Mouse (Mus musculus) liver, embryonic 15.5 days (tissue): ENCODE data around the gene Dio1. TPM values are rescaled to one million over a fixed set of nuclear protein-coding genes. Genes with fewer than 3 reads are reported as not detected.

Experiments
- ATAC-seq: fragments of 200-750 bp; cut with Nextera tagmentation; 2 replicates; pipeline ENCODE4 v1.8.0; 2017; ENCODE audit warnings: moderate number of reproducible peaks, mild to moderate bottlenecking, moderate library complexity; ENCODE audit not compliant: insufficient read depth
- H3K27ac ChIP-seq: fragments of 300-500 bp; sonication (generic); replicated peaks from 2 replicates; pipeline ENCODE4 v1.5.1; 2015; ENCODE audit warnings: mild to moderate bottlenecking, inconsistent platforms
- H3K27me3 ChIP-seq: fragments of 300-500 bp; sonication (generic); 2 replicates; pipeline ENCODE4 v1.6.1; 2015; ENCODE audit warnings: mild to moderate bottlenecking, inconsistent platforms
- H3K36me3 ChIP-seq: fragments of 300-500 bp; sonication (generic); replicated peaks from 2 replicates; pipeline ENCODE4 v1.6.1; 2015; ENCODE audit warnings: moderate library complexity, mild to moderate bottlenecking, inconsistent platforms
- H3K4me1 ChIP-seq: fragments of 300-500 bp; sonication (generic); replicated peaks from 2 replicates; pipeline ENCODE4 v1.6.1; 2015; ENCODE audit warnings: inconsistent platforms
- H3K4me2 ChIP-seq: fragments of 300-500 bp; sonication (generic); 2 replicates; pipeline ENCODE4 v1.6.1; 2015; ENCODE audit warnings: moderate library complexity, mild to moderate bottlenecking, inconsistent platforms
- H3K4me3 ChIP-seq: fragments of 300-500 bp; sonication (generic); replicated peaks from 2 replicates; pipeline ENCODE4 v1.5.1; 2015; ENCODE audit warnings: mild to moderate bottlenecking, inconsistent platforms
- H3K9ac ChIP-seq: fragments of 300-500 bp; sonication (generic); 2 replicates; pipeline ENCODE4 v1.6.1; 2015; ENCODE audit warnings: moderate library complexity, mild to moderate bottlenecking, inconsistent platforms
- H3K9me3 ChIP-seq: fragments of 300-500 bp; sonication (generic); replicated peaks from 2 replicates; pipeline ENCODE4 v1.6.1; 2016; ENCODE audit warnings: inconsistent platforms
- WGBS: fragments of 180-500 bp; shearing (Covaris S2); methylation state at CpG from one replicate; pipeline ENCODE4 v1.1.7; 2015; ENCODE audit warnings: mixed read lengths; ENCODE audit not compliant: insufficient replicate concordance; 5-methylcytosine and 5-hydroxymethylcytosine counted together
- polyA plus RNA-seq: library from polyadenylated mRNA; unstranded; fragments of >200 nt; fragmentation: Nextera tagmentation; extraction: Ambion mirVana; gene quantifications from 2 replicates; pipeline ENCODE4 v1.2.1, GENCODE M21; 2015

The Dio1 gene
- polyA plus RNA-seq, 1 experiment from 2014 or later: not detected

GRCm38 (mm10) chr4:107336356-107336755 lies 29.4 kb upstream of the Dio1 start:
- no peak overlapping the region for H3K4me2 ChIP-seq
- H3K36me3 ChIP-seq: 0 out of 2 replicates have a peak, but pooled peaks cover 3% of the 10 kb centered on the region
- ATAC-seq: no peak
- H3K27ac ChIP-seq: no peak overlapping the region
- no peaks in the 10 kb centered on the region for H3K9me3 ChIP-seq
- H3K4me1 ChIP-seq: no peaks in the 10 kb centered on the region
- no peak overlapping the region for H3K9ac ChIP-seq
- no peak overlapping the region for H3K4me3 ChIP-seq
- H3K27me3 ChIP-seq: no peaks in the 10 kb centered on the region
- 64% methylated on average over 8 of the region's 8 CpGs for WGBS

DNA sequence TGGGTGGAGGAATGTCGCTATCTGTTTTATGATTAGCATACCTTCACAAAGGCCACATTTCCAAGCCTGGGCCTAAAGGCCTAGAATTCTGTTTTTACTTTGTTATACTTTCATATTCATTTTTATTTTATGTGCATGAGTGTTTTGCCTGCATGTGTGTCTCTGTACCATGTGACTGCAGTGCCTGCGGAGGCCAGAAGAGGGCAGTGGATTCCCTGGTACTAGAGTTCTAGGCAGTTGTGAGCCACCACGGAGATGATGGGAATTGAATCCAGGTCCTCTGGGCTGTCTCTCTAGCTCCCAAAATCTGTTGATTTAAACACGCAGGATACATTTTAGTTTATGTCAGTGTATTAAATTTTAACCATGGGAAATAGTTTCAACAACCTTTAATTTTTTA lies 26.5 kb upstream of the Dio1 start:
- no peak for ATAC-seq
- H3K9ac ChIP-seq: no peak overlapping the region
- WGBS: 82% methylated on average over 4 of the region's 4 CpGs
- no peak overlapping the region for H3K4me2 ChIP-seq
- no peaks in the 10 kb centered on the region for H3K9me3 ChIP-seq
- no peaks in the 10 kb centered on the region for H3K4me1 ChIP-seq
- 0 out of 2 replicates have a peak, but pooled peaks cover 3% of the 10 kb centered on the region for H3K36me3 ChIP-seq
- H3K27me3 ChIP-seq: no peaks in the 10 kb centered on the region
- H3K27ac ChIP-seq: no peak overlapping the region
- no peak overlapping the region for H3K4me3 ChIP-seq

DNA sequence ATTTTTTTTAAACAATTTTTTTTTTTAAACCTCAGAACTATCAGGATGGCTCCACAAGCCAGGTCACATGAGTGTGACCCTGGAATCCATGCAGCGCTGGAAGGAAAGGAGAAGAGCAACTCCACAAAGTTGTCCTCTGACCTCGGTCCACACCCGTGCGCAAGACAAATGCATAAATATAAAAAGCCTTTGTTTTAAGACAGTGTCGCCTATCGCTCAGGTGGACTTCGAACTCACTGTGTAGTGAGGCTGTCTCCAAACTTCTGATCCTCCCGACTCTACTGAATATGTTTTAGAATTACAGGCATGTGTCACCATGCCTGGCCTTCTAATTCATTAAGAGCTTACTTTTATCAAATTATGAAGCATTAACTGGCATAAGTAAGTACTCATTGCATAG lies 21.6 kb upstream of the Dio1 start:
- ATAC-seq: no peak

GRCm38 (mm10) chr4:107323113-107323512 lies 16.1 kb upstream of the Dio1 start:
- H3K36me3 ChIP-seq: peaks cover 14% of the 10 kb centered on the region
- H3K27me3 ChIP-seq: no peaks in the 10 kb centered on the region
- no peak overlapping the region for H3K4me2 ChIP-seq
- no peak overlapping the region for H3K9ac ChIP-seq
- 61% methylated on average over 2 of the region's 2 CpGs for WGBS
- H3K4me1 ChIP-seq: no peaks in the 10 kb centered on the region
- H3K9me3 ChIP-seq: no peaks in the 10 kb centered on the region
- no peak overlapping the region for H3K4me3 ChIP-seq
- H3K27ac ChIP-seq: no peak overlapping the region
- no peak for ATAC-seq

More for the DNA sequence above, 21.6 kb upstream of the Dio1 start:
- Histone ChIP-seq H3K4me1 (no peaks in the 10 kb centered on the region), H3K27ac (no peak overlapping the region), H3K9me3 (no peaks in the 10 kb centered on the region), H3K9ac (no peak overlapping the region), H3K4me2 (no peak overlapping the region), H3K36me3 (0 out of 2 replicates have a peak, but pooled peaks cover 1% of the 10 kb centered on the region), H3K4me3 (no peak overlapping the region), H3K27me3 (no peaks in the 10 kb centered on the region)
- 78% methylated on average over 8 of the region's 8 CpGs for WGBS

DNA sequence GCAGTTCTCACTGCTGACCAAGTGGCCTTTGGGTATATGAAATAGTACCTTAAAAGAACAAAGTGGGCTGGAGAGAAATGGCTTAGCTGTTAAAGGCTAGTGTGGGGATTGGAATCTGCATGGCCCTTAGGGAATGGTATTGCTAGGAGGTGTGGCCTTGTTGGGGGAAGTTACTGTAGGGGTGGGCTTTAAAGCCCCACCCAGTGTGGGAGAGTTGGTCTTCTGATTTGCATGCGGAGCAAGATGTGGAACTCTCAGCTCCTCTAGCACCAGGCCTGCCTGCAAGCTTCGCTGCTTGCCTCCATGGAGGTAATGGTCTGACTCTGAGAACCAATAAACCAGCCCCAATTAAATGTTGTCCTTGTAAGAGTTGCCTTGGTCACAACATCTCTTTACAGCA lies 14.1 kb upstream of the Dio1 start:
- H3K27ac ChIP-seq: no peak overlapping the region
- 57% methylated on average over 2 of the region's 2 CpGs for WGBS
- no peak for ATAC-seq

GRCm38 (mm10) chr4:107318646-107319045 lies 11.7 kb upstream of the Dio1 start:
- Histone ChIP-seq H3K4me1 (peaks cover 17% of the 10 kb centered on the region), H3K9ac (no peak overlapping the region), H3K9me3 (no peaks in the 10 kb centered on the region), H3K4me2 (no peak overlapping the region), H3K36me3 (peaks cover 24% of the 10 kb centered on the region), H3K4me3 (no peak overlapping the region), H3K27ac (no peak overlapping the region), H3K27me3 (no peaks in the 10 kb centered on the region)
- no peak for ATAC-seq
- 76% methylated on average over 8 of the region's 8 CpGs for WGBS

More for the DNA sequence above, 14.1 kb upstream of the Dio1 start:
- H3K9me3 ChIP-seq: no peaks in the 10 kb centered on the region
- H3K4me1 ChIP-seq: no peaks in the 10 kb centered on the region
- H3K27me3 ChIP-seq: no peaks in the 10 kb centered on the region
- no peak overlapping the region for H3K4me2 ChIP-seq
- H3K36me3 ChIP-seq: peaks cover 24% of the 10 kb centered on the region
- no peak overlapping the region for H3K4me3 ChIP-seq
- no peak overlapping the region for H3K9ac ChIP-seq

- H3K27me3 ChIP-seq: peaks cover 7% of the 10 kb centered on the region; the same call in 1 of the 2 replicates
- H3K4me3 ChIP-seq: peak overlapping the region; percentile 71
- peak overlapping the region; percentile 49 for H3K9ac ChIP-seq
- H3K4me2 ChIP-seq: peak overlapping the region; percentile 73
- peaks cover 21% of the 10 kb centered on the region for H3K4me1 ChIP-seq
- WGBS: 2% methylated on average over 7 of the region's 7 CpGs
- H3K36me3 ChIP-seq: peaks cover 10% of the 10 kb centered on the region
- H3K9me3 ChIP-seq: no peaks in the 10 kb centered on the region
- peak; percentile 32 for ATAC-seq
- no peak overlapping the region for H3K27ac ChIP-seq
Measured at GRCm38 (mm10) chr4:107314479-107314805, 7.5 kb upstream of the Dio1 start.

GRCm38 (mm10) chr4:107313690-107314478 lies 6.9 kb upstream of the Dio1 start, which contains the start of gene Yipf1:
Gene Yipf1 (plus strand): TSS chr4:107314363.
- WGBS: 1% methylated on average over 29 of the region's 29 CpGs
- Histone ChIP-seq H3K36me3 (peaks cover 10% of the 10 kb centered on the region; the same call in 1 of the 2 replicates), H3K4me3 (peak within 1 kb of the TSS; percentile 71), H3K4me1 (peaks cover 21% of the 10 kb centered on the region), H3K4me2 (peak within 1 kb of the TSS; percentile 73), H3K27me3 (peaks cover 7% of the 10 kb centered on the region; the same call in 1 of the 2 replicates), H3K27ac (0 out of 2 replicates have a peak within 1 kb of the TSS, but pooled peaks have one; percentile 1), H3K9ac (peak within 1 kb of the TSS; percentile 49), H3K9me3 (no peaks in the 10 kb centered on the region)
- ATAC-seq: peak; percentile 91

- no peaks in the 10 kb centered on the region for H3K36me3 ChIP-seq
- 41% methylated on average over 3 of the region's 3 CpGs for WGBS
- ATAC-seq: no peak
- no peaks in the 10 kb centered on the region for H3K9me3 ChIP-seq
- H3K4me3 ChIP-seq: no peak overlapping the region
- no peak overlapping the region for H3K27ac ChIP-seq
- H3K9ac ChIP-seq: no peak overlapping the region
- no peak overlapping the region for H3K4me2 ChIP-seq
- H3K27me3 ChIP-seq: peaks cover 16% of the 10 kb centered on the region; the same call in 1 of the 2 replicates
- H3K4me1 ChIP-seq: peaks cover 10% of the 10 kb centered on the region
Measured at GRCm38 (mm10) chr4:107303531-107303930, 3.4 kb downstream of the Dio1 start.

- no peaks in the 10 kb centered on the region for H3K9me3 ChIP-seq
- no peak overlapping the region for H3K4me2 ChIP-seq
- H3K36me3 ChIP-seq: no peaks in the 10 kb centered on the region
- no peak overlapping the region for H3K9ac ChIP-seq
- 0 out of 2 replicates have a peak overlapping the region, but pooled peaks have one; percentile 29 for H3K27ac ChIP-seq
- peaks cover 10% of the 10 kb centered on the region for H3K4me1 ChIP-seq
- H3K27me3 ChIP-seq: peaks cover 16% of the 10 kb centered on the region; the same call in 1 of the 2 replicates
- ATAC-seq: peak; percentile 43; the same call in 1 of the 2 replicates
- no peak overlapping the region for H3K4me3 ChIP-seq
- 56% methylated on average over 4 of the region's 4 CpGs for WGBS
Measured at GRCm38 (mm10) chr4:107302832-107303231, 4.1 kb downstream of the Dio1 start.

GRCm38 (mm10) chr4:107302221-107302620 lies 4.7 kb downstream of the Dio1 start:
- Histone ChIP-seq H3K9ac (no peak overlapping the region), H3K9me3 (no peaks in the 10 kb centered on the region), H3K4me1 (peaks cover 10% of the 10 kb centered on the region), H3K36me3 (no peaks in the 10 kb centered on the region), H3K4me2 (no peak overlapping the region), H3K27ac (no peak overlapping the region), H3K4me3 (no peak overlapping the region), H3K27me3 (peaks cover 16% of the 10 kb centered on the region; the same call in 1 of the 2 replicates)
- 76% methylated on average over 9 of the region's 9 CpGs for WGBS
- no peak for ATAC-seq
